Mouse (Mus musculus) right cerebral cortex, postnatal 14 days (tissue): ENCODE data around the gene Phxr2.

Source experiments
- DNase-seq: peaks from one replicate; pipeline ENCODE4 v3.0.0; 2022

The Phxr2 gene

DNA sequence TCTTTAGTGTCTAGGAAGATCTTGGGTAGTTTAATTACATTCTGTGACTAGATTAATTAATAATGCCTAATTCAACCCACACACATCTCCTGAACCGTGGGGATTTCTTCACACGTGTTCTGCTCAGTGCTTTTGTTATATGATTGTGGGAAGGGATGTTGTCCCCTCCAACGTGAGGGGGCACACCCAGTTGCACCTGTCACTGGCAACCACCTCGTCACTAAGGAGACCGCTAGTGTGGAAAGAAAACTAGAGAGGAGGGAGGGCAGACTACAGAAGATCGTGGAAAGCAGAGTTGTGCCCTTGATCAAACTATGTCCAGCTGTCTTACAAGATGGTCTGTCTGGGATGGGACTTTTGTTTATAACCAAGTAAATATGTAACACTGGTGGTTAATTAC is 40.1 kb downstream of the Phxr2 start:
- no peak for DNase-seq

GRCm38 (mm10) chr10:99085240-99085587 is 40.9 kb downstream of the Phxr2 start:
- no peak for DNase-seq

GRCm38 (mm10) chr10:99084397-99085239 is 41.5 kb downstream of the Phxr2 start:
- DNase-seq, result peak; percentile 94

- peak; percentile 13 for DNase-seq
These were observed 42.6 kb downstream of the Phxr2 start for GRCm38 (mm10) chr10:99083431-99084003.

DNA sequence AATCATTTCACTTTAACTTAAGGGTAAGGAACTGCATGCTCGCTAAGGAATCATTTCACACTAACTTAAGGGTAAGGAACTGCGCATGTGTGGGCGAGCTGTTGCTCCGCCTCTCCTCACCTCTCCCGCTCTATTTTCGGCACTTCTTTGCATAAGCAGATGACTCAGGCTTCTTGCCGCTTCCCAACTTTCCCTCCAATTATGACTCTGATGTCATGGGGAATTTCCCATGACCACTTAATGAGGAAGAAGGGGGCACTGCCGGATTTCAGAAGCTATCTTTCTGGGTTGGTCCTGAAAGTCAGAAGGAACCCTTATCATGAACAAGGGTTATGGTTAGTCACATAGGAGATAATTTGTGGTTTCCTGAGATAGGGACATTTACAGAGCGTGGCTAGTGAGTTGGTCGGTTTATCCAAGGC is 44.5 kb downstream of the Phxr2 start:
- DNase-seq, result no peak

GRCm38 (mm10) chr10:99078621-99079020 is 47.5 kb downstream of the Phxr2 start:
- DNase-seq, result no peak

GRCm38 (mm10) chr10:99076113-99076895 is 49.8 kb downstream of the Phxr2 start:
- no peak for DNase-seq
